Mouse (Mus musculus) forebrain, embryonic 13.5 days (tissue): Measurements from ENCODE around the gene Cldnd2. TPM values are rescaled to one million over a fixed set of nuclear protein-coding genes. Genes with fewer than 3 reads are reported as not detected.

Experiments
- ATAC-seq: fragments of 200-750 bp; cut with Nextera tagmentation; 2 replicates; pipeline ENCODE4 v1.8.0; 2017
- H3K27ac ChIP-seq: fragments of 300-500 bp; sonication (generic); 2 replicates; pipeline ENCODE4 v1.5.1; 2015; ENCODE audit warnings: inconsistent platforms, mild to moderate bottlenecking, moderate library complexity
- H3K27me3 ChIP-seq: fragments of 300-500 bp; sonication (generic); 2 replicates; pipeline ENCODE4 v1.6.1; 2015; ENCODE audit warnings: mild to moderate bottlenecking, inconsistent platforms
- H3K36me3 ChIP-seq: fragments of 300-500 bp; sonication (generic); 2 replicates; pipeline ENCODE4 v1.6.1; 2015; ENCODE audit warnings: mild to moderate bottlenecking, inconsistent platforms; ENCODE audit not compliant: poor library complexity, severe bottlenecking
- H3K4me1 ChIP-seq: fragments of 300-500 bp; sonication (generic); 2 replicates; pipeline ENCODE4 v1.6.1; 2015; ENCODE audit warnings: inconsistent platforms
- H3K4me2 ChIP-seq: fragments of 300-500 bp; sonication (generic); 2 replicates; pipeline ENCODE4 v1.6.1; 2015; ENCODE audit warnings: inconsistent platforms, mild to moderate bottlenecking, moderate library complexity
- H3K4me3 ChIP-seq: fragments of 300-500 bp; sonication (generic); 2 replicates; pipeline ENCODE4 v1.5.1; 2015; ENCODE audit warnings: mild to moderate bottlenecking, inconsistent platforms
- H3K9ac ChIP-seq: fragments of 300-500 bp; sonication (generic); 2 replicates; pipeline ENCODE4 v1.6.1; 2015; ENCODE audit warnings: mild to moderate bottlenecking, inconsistent platforms
- H3K9me3 ChIP-seq: fragments of 300-500 bp; sonication (generic); replicated peaks from 2 replicates; pipeline ENCODE4 v1.6.1; 2016; ENCODE audit warnings: inconsistent platforms
- WGBS: fragments of 180-500 bp; shearing (Covaris S2); methylation state at CpG from one replicate; pipeline ENCODE4 v1.1.7; 2015; 5-methylcytosine and 5-hydroxymethylcytosine counted together
- microRNA-seq: library from miRNA; unstranded; fragments of <30 nt; microRNA quantifications from one replicate; pipeline ENCODE4, GENCODE M21; 2016
- polyA plus RNA-seq: library from polyadenylated mRNA; unstranded; fragments of >200 nt; fragmentation: Nextera tagmentation; extraction: Ambion mirVana; gene quantifications from 2 replicates; pipeline ENCODE4 v1.2.1, GENCODE M21; 2015

Cldnd2 gene
- polyA plus RNA-seq, 1 experiment from 2014 or later: not detected

DNA sequence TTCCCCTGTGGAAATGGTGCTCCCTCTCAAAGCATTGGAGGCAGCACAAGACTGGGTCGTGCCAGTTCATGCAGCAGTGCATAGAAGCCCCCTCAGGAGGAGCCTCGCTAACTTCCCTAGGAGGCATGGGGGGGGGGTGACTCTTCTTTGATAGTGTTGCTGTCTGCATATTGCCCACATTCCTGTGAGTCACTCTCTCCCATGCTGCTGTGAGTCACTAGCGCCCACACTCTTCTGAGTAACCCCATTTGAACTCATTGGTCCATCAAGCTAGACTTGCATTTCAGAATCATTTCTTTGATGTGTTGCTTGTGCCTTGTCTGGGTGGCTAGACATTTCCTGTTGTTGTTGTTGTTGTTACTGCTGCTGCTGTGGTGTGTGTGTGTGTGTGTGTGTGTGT, 40.6 kb downstream of the Cldnd2 start:
- no peak overlapping the region for H3K27ac ChIP-seq
- H3K27me3 ChIP-seq: peaks cover 26% of the 10 kb centered on the region
- peaks cover 36% of the 10 kb centered on the region for H3K4me1 ChIP-seq
- no peak for ATAC-seq
- no peaks in the 10 kb centered on the region for H3K9me3 ChIP-seq
- H3K4me3 ChIP-seq: no peak overlapping the region
- H3K36me3 ChIP-seq: peaks cover 8% of the 10 kb centered on the region
- no peak overlapping the region for H3K4me2 ChIP-seq
- WGBS: 72% methylated on average over 3 of the region's 3 CpGs
- H3K9ac ChIP-seq: no peak overlapping the region

DNA sequence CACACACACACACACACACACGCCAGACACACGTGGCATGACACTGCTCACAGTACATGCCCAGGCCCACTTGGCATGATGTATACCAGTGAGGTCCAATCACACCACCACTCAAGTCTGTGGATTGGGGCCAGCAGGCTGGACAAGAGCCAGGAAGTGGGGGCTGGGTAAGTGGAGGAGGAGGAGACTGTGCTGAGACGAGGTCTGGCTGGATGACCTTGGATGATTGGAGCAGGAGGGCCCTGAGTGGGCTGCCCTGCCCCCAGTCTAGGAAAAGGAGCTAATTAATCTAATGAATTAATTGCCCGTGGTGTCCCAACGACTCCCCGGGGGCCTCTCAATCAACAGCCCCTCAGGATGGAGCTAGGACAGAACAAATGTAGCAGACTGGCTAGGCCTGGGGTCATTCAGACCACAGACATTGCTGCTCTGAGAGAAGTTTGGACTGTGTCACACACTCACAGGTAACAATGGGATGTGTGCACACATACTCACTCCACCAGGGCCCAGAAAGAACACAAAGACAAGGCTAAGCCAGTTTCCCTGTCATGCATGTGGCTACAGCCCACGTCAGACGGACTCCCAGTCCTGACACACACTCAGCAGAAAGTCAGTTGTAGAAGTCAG, 41.6 kb downstream of the Cldnd2 start:
- H3K4me1 ChIP-seq: peaks cover 31% of the 10 kb centered on the region
- ATAC-seq: peak; percentile 72
- H3K9me3 ChIP-seq: no peaks in the 10 kb centered on the region
- H3K36me3 ChIP-seq: peaks cover 8% of the 10 kb centered on the region
- H3K27me3 ChIP-seq: peaks cover 16% of the 10 kb centered on the region
- no peak overlapping the region for H3K9ac ChIP-seq
- WGBS: 34% methylated on average over 8 of the region's 8 CpGs
- no peak overlapping the region for H3K4me3 ChIP-seq
- H3K27ac ChIP-seq: no peak overlapping the region
- no peak overlapping the region for H3K4me2 ChIP-seq

DNA sequence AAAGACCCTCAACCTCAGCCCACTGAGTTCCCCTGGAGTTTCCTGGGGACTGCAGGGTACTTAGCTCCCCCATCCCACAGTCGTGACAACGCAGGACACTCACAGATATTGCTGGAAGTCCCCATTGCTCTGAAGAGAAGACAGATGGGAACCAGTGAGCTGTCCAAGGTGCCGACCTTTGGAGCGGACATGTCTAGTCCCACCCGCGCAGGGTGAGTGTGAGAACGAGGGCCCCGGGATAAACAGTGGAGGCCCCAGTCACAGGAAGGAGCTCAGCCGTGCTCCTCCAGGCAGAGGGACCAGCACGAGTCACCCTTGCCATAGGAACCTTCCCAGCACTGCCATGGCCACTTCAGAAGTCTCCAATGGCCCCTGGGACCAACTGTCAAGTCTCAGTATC, 42.7 kb downstream of the Cldnd2 start:
- H3K27me3 ChIP-seq: 0 out of 2 replicates have a peak, but pooled peaks cover 5% of the 10 kb centered on the region
- H3K9me3 ChIP-seq: no peaks in the 10 kb centered on the region
- 28% methylated on average over 10 of the region's 10 CpGs for WGBS
- no peak overlapping the region for H3K27ac ChIP-seq
- ATAC-seq: no peak
- no peak overlapping the region for H3K4me3 ChIP-seq
- H3K9ac ChIP-seq: no peak overlapping the region
- peaks cover 8% of the 10 kb centered on the region for H3K36me3 ChIP-seq
- no peak overlapping the region for H3K4me2 ChIP-seq
- H3K4me1 ChIP-seq: peaks cover 25% of the 10 kb centered on the region

- H3K36me3 ChIP-seq: no peaks in the 10 kb centered on the region
- H3K4me1 ChIP-seq: peaks cover 19% of the 10 kb centered on the region
- no peaks in the 10 kb centered on the region; the same call in 1 of the 2 replicates for H3K27me3 ChIP-seq
- no peak for ATAC-seq
- H3K27ac ChIP-seq: peak overlapping the region; percentile 25; the same call in 1 of the 2 replicates
- peak overlapping the region; percentile 68 for H3K4me2 ChIP-seq
- peak overlapping the region; percentile 68 for H3K4me3 ChIP-seq
- no peaks in the 10 kb centered on the region for H3K9me3 ChIP-seq
- peak overlapping the region; percentile 92 for H3K9ac ChIP-seq
- WGBS: 53% methylated on average over 5 of the region's 5 CpGs
Measured at GRCm38 (mm10) chr7:43488646-43489045, 48.1 kb downstream of the Cldnd2 start.

DNA sequence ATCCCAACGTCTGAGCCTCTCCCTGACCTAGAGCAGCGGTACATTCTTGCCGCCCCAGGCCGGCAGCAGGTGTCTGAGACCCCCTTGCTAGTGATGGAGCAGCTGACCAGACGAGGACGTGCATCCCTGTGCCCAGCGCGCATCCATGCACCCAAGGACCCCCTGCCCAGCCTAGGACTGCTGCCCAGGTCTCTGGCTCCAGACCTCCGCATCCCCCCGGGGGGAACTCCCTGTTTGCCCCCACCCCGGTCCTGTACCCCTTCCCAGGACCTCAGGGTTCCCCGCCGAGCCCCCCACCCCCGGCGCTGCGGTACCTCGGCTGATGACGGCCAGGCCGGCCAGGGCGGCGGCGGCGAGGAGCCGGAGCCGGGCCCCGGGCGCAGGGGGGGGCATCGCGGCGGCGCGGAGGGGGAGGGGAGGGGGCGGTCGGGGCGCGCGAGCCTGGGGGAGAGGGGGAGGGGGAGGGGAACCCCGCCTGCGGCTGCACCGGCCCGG, 49.1 kb downstream of the Cldnd2 start, which contains the start of gene Iglon5:
Gene Iglon5 (minus strand): TSS at position 445 of the 495 bp plus-strand sequence.
- Histone ChIP-seq H3K36me3 (no peaks in the 10 kb centered on the region), H3K4me3 (peak within 1 kb of the TSS; percentile 68), H3K4me2 (peak within 1 kb of the TSS; percentile 68), H3K4me1 (peaks cover 19% of the 10 kb centered on the region), H3K27ac (peak within 1 kb of the TSS; percentile 79), H3K9me3 (no peaks in the 10 kb centered on the region), H3K27me3 (peaks cover 3% of the 10 kb centered on the region; the same call in 1 of the 2 replicates), H3K9ac (peak within 1 kb of the TSS; percentile 92)
- peak; percentile 69 for ATAC-seq
- WGBS: 3% methylated on average over 17 of the region's 41 CpGs

- H3K4me2 ChIP-seq: peak overlapping the region; percentile 68
- peak overlapping the region; percentile 92 for H3K9ac ChIP-seq
- H3K27me3 ChIP-seq: peaks cover 3% of the 10 kb centered on the region; the same call in 1 of the 2 replicates
- no peaks in the 10 kb centered on the region for H3K36me3 ChIP-seq
- no peaks in the 10 kb centered on the region for H3K9me3 ChIP-seq
- H3K4me3 ChIP-seq: peak overlapping the region; percentile 68
- WGBS: 1% methylated on average over 10 of the region's 13 CpGs
- H3K27ac ChIP-seq: peak overlapping the region; percentile 79
- peak; percentile 89 for ATAC-seq
- peaks cover 21% of the 10 kb centered on the region for H3K4me1 ChIP-seq
Measured at GRCm38 (mm10) chr7:43490182-43490584, 49.6 kb downstream of the Cldnd2 start.

GRCm38 (mm10) chr7:43490861-43491260, 50.3 kb downstream of the Cldnd2 start:
- Histone ChIP-seq H3K9ac (no peak overlapping the region), H3K27ac (no peak overlapping the region), H3K4me3 (0 out of 2 replicates have a peak overlapping the region, but pooled peaks have one; percentile 68), H3K4me2 (peak overlapping the region; percentile 68), H3K9me3 (no peaks in the 10 kb centered on the region), H3K4me1 (peaks cover 22% of the 10 kb centered on the region), H3K36me3 (no peaks in the 10 kb centered on the region), H3K27me3 (peaks cover 3% of the 10 kb centered on the region; the same call in 1 of the 2 replicates)
- 71% methylated on average over 9 of the region's 9 CpGs for WGBS
- peak; percentile 9; the same call in 1 of the 2 replicates for ATAC-seq

Small RNAs within 50 kb of the gene (microRNA-seq; reads per million reads assigned to microRNA genes)
- gene Mir7051: 0.80 reads per million

Other genes with a start within 250 kb of the Cldnd2 start
- gene Zfp715, start 127.5 kb upstream of the Cldnd2 start, polyA plus RNA-seq: 13.7 and 15.6 TPM in 2 replicates
- gene Siglecf, start 89.4 kb upstream of the Cldnd2 start, polyA plus RNA-seq: not detected in 2 replicates
- gene Siglecg, start 32.6 kb upstream of the Cldnd2 start, polyA plus RNA-seq: not detected in 2 replicates
- not detected in 2 replicates for gene Lim2, start 13.1 kb upstream of the Cldnd2 start, polyA plus RNA-seq
- gene Nkg7, start 3.7 kb upstream of the Cldnd2 start, polyA plus RNA-seq: not detected in 2 replicates
- gene Etfb, start 3.3 kb downstream of the Cldnd2 start, polyA plus RNA-seq: 152 and 167 TPM in 2 replicates
- gene Gm45233, start 3.3 kb downstream of the Cldnd2 start, polyA plus RNA-seq: 0.26 and 0.47 TPM in 2 replicates
- gene Vsig10l, start 22.4 kb downstream of the Cldnd2 start, polyA plus RNA-seq: 4.2 and 4.9 TPM in 2 replicates
- 3.7 and 4.9 TPM in 2 replicates for gene Iglon5, start 49.3 kb downstream of the Cldnd2 start, polyA plus RNA-seq
- gene 4931406B18Rik, start 65.2 kb downstream of the Cldnd2 start, polyA plus RNA-seq: not detected in 2 replicates
- gene Cd33, start 103.6 kb downstream of the Cldnd2 start, polyA plus RNA-seq: 0.57 and 1.5 TPM in 2 replicates
- gene Zfp658, start 121.5 kb downstream of the Cldnd2 start, polyA plus RNA-seq: 8.8 and 9.4 TPM in 2 replicates
- 13.2 and 16.0 TPM in 2 replicates for gene Zfp719, start 138.8 kb downstream of the Cldnd2 start, polyA plus RNA-seq
- gene Zfp819, start 166.4 kb downstream of the Cldnd2 start, polyA plus RNA-seq: 0.37 and 0.67 TPM in 2 replicates
- gene Ceacam18, start 193.9 kb downstream of the Cldnd2 start, polyA plus RNA-seq: not detected in 2 replicates
- 0.17 and 0.28 TPM in 2 replicates for gene Siglece, start 219.4 kb downstream of the Cldnd2 start, polyA plus RNA-seq
- gene Ctu1, start 231.2 kb downstream of the Cldnd2 start, polyA plus RNA-seq: 20.2 and 23.1 TPM in 2 replicates
- not detected in 2 replicates for gene Klk14, start 249.6 kb downstream of the Cldnd2 start, polyA plus RNA-seq